Mouse (Mus musculus): ENCODE data around the gene Il2ra.
A peak's percentile ranks its signal among the peaks of the same experiment; 100 is the strongest.

The Il2ra gene

GRCm38 (mm10) chr2:11699905-11700304 lies 57.3 kb downstream of the Il2ra start:
- no peak for DNase-seq (ENCODE audit: low read depth, low spot score)

GRCm38 (mm10) chr2:11705201-11706025 lies 62.8 kb downstream of the Il2ra start, which contains the start of gene Il15ra:
Il15ra (plus strand) TSS chr2:11705290.
- peak; percentile 80 for DNase-seq (ENCODE audit: low read depth, low spot score)

GRCm38 (mm10) chr2:11706030-11706745 lies 63.6 kb downstream of the Il2ra start:
- DNase-seq (ENCODE audit: low read depth, low spot score), result no peak

- DNase-seq (ENCODE audit: low read depth, low spot score), result peak; percentile 71
Observed at GRCm38 (mm10) chr2:11706746-11707065, 64.1 kb downstream of the Il2ra start.

- DNase-seq (ENCODE audit: low read depth, low spot score), result peak; percentile 20
Observed at GRCm38 (mm10) chr2:11708538-11708937, 65.9 kb downstream of the Il2ra start.

- DNase-seq (ENCODE audit: low read depth, low spot score), result peak; percentile 42
Observed at GRCm38 (mm10) chr2:11710101-11710500, 67.5 kb downstream of the Il2ra start.

- no peak for DNase-seq (ENCODE audit: low read depth, low spot score)
Observed at GRCm38 (mm10) chr2:11712483-11712990, 69.9 kb downstream of the Il2ra start.

GRCm38 (mm10) chr2:11713021-11713420 lies 70.4 kb downstream of the Il2ra start:
- no peak for DNase-seq (ENCODE audit: low read depth, low spot score)

- peak; percentile 77 for DNase-seq (ENCODE audit: low read depth, low spot score)
Observed at GRCm38 (mm10) chr2:11714535-11714934, 71.9 kb downstream of the Il2ra start.

- no peak for DNase-seq (ENCODE audit: low read depth, low spot score)
Observed at GRCm38 (mm10) chr2:11718573-11718972, 76.0 kb downstream of the Il2ra start.

- no peak for DNase-seq (ENCODE audit: low read depth, low spot score)
Observed at GRCm38 (mm10) chr2:11722564-11722963, 80.0 kb downstream of the Il2ra start.

- peak; percentile 45 for DNase-seq (ENCODE audit: low read depth, low spot score)
Observed at GRCm38 (mm10) chr2:11727574-11727973, 85.0 kb downstream of the Il2ra start.

- DNase-seq (ENCODE audit: low read depth, low spot score), result no peak
Observed at GRCm38 (mm10) chr2:11729091-11729490, 86.5 kb downstream of the Il2ra start.

GRCm38 (mm10) chr2:11732978-11733377 lies 90.4 kb downstream of the Il2ra start:
- peak; percentile 15 for DNase-seq (ENCODE audit: low read depth, low spot score)

GRCm38 (mm10) chr2:11735853-11736252 lies 93.2 kb downstream of the Il2ra start:
- peak; percentile 11 for DNase-seq (ENCODE audit: low read depth, low spot score)

GRCm38 (mm10) chr2:11738794-11739193 lies 96.2 kb downstream of the Il2ra start:
- no peak for DNase-seq (ENCODE audit: low read depth, low spot score)

GRCm38 (mm10) chr2:11739516-11740051 lies 97.0 kb downstream of the Il2ra start:
- no peak for DNase-seq (ENCODE audit: low read depth, low spot score)
